Mouse (Mus musculus) spleen, postnatal 0 days (tissue): ENCODE results near the gene Zp1. TPM values are rescaled to one million over a fixed set of nuclear protein-coding genes. Genes with fewer than 3 reads are reported as not detected.

ENCODE experiments used
- polyA plus RNA-seq: library from polyadenylated mRNA; unstranded; fragments of >200 nt; fragmentation: Nextera tagmentation; extraction: Ambion mirVana; gene quantifications from 2 replicates; pipeline ENCODE4 v1.2.1, GENCODE M21; 2015

The Zp1 gene
- polyA plus RNA-seq, result not detected in 2 replicates

GRCm38 (mm10) chr19:10920532-10920931, at the start of gene Zp1:
TSS of gene Zp1 (minus strand) at chr19:10920632.

DNA sequence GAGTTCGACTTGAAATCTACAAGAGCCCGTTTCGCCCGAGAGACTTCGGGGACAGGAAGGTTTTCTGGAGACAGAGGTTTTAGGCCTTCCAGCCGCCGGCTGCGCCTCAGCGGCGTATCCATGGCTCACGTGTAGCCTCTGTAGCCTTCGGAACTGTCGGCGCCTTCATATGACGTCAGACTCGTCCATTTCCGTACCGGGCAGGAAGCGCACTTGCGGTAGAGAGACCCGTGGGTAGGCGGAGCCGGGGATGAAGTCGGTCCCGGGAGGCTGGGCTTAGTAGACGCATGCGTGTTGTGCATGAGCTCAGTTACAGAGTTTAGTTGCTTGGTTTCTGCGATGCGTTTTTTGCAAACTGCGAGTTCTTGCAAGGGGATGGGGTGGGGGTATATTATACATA, 28.7 kb upstream of the Zp1 start, which contains the start of gene Ccdc86:
Gene Ccdc86 (minus strand): TSS at position 155 of the 400 bp plus-strand sequence.

GRCm38 (mm10) chr19:10937110-10937563, 16.7 kb upstream of the Zp1 start, which contains the start of gene Ptgdr2:
TSS of gene Ptgdr2 (plus strand) at chr19:10937160.

DNA sequence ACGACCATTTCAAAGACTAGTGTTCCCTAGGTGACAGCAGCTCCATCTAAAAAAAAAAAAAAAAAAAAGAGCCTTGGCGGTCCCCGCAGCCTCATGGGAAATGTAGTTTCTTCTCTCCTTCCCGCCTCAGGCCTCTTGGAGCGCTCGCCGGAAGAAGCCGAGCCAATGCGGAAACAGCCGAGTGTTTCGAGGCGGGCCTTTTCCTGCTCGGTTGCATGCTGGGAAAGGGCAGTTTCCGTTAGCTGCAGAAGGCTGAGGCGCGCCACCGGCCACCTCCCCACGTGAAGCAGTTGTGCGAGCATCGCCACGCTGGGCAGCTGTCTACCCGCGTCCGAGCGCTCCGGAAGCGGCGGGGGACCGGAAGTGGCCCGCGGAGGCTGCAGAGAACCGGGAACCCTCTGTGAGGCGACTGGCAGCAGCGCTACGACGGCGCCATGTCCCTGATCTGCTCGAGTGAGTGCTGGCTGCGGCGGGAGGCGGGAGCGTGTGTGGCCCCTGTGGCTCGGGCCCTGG, 25.4 kb downstream of the Zp1 start, which contains the start of gene Prpf19:
Gene Prpf19 (plus strand): TSS at position 216 of the 513 bp plus-strand sequence.

DNA sequence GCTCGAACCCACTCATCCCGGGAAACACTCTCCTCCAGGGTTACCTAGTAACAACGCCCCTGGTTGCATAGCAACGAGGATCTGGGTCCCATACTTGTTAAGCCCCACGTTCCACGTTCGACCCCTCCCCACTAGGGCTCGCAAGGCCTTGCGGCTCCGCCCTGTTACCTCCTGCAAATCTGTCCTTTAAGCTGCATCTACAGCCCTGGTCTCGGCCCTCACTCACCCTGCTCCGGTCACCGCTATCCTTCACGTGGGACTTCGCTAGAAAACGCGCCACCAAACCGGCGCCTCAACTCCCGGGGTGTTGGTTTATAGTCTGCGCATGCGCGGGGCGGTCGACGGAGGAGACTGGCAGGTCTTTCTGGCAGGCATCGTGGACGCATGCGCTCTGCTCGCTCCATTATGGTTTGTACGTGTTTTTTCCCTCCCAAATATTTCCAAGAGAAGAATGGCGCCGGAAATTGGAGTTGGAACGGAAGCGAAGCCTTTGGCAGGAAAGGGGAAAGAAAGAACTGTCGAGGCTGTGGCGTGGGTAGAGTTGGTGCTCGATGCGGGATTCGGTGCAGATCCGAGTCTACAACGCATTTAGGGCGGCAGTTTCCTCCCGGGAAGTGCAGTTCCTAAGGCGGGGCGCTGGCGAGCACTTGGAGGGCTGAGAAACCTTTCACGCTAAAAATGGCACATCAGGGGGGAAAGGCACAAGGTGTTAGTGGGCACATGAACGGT, 38.8 kb downstream of the Zp1 start, which contains the start of gene Tmem109:
Gene Tmem109 (minus strand): TSS at position 576 of the 729 bp plus-strand sequence.

GRCm38 (mm10) chr19:10869886-10870527, 50.4 kb downstream of the Zp1 start, which contains the start of gene Tmem132a:
TSS of gene Tmem132a (minus strand) at chr19:10869940.

Other genes with a start within 250 kb of the Zp1 start
- 0.45 and 1.4 TPM in 2 replicates for gene Pga5, start 242.6 kb downstream of the Zp1 start, polyA plus RNA-seq
- 14.7 and 15.2 TPM in 2 replicates for gene Vps37c, start 231.9 kb downstream of the Zp1 start, polyA plus RNA-seq
- 0.32 and 0.67 TPM in 2 replicates for gene Cd5, start 181.6 kb downstream of the Zp1 start, polyA plus RNA-seq
- 0.29 and 0.40 TPM in 2 replicates for gene Cd6, start 90.6 kb downstream of the Zp1 start, polyA plus RNA-seq
- 4.9 and 6.8 TPM in 2 replicates for gene Slc15a3, start 80.9 kb downstream of the Zp1 start, polyA plus RNA-seq
- 6.8 and 8.2 TPM in 2 replicates for gene Tmem132a, start 50.7 kb downstream of the Zp1 start, polyA plus RNA-seq
- gene Tmem109, start 38.6 kb downstream of the Zp1 start, polyA plus RNA-seq, result 26.2 and 34.8 TPM in 2 replicates
- gene Prpf19, start 25.4 kb downstream of the Zp1 start, polyA plus RNA-seq, result 27.0 and 27.9 TPM in 2 replicates
- 0.05 TPM in 1 of 2 replicates, not detected in the other for gene Ptgdr2, start 16.5 kb upstream of the Zp1 start, polyA plus RNA-seq
- gene Ccdc86, start 28.6 kb upstream of the Zp1 start, polyA plus RNA-seq, result 17.8 and 18.3 TPM in 2 replicates
- not detected in 2 replicates for gene Ms4a10, start 54.0 kb upstream of the Zp1 start, polyA plus RNA-seq
- not detected in 2 replicates for gene Ms4a15, start 72.6 kb upstream of the Zp1 start, polyA plus RNA-seq
- not detected in 2 replicates for gene Ms4a18, start 97.4 kb upstream of the Zp1 start, polyA plus RNA-seq
- gene Ms4a8a, start 160.5 kb upstream of the Zp1 start, polyA plus RNA-seq, result 0.35 and 0.46 TPM in 2 replicates
- not detected in 2 replicates for gene 1700017D01Rik, start 210.2 kb upstream of the Zp1 start, polyA plus RNA-seq
- gene 1700025F22Rik, start 244.7 kb upstream of the Zp1 start, polyA plus RNA-seq, result not detected in 2 replicates